Mouse (Mus musculus) cerebellum, adult 2 months (tissue): Measurements from ENCODE around the gene Insrr.

ENCODE experiments used
- CTCF ChIP-seq: fragments of 200-500 bp; IDR thresholded peaks from 2 replicates; pipeline ENCODE4 v1.5.1; 2011; ENCODE audit warnings: low read depth, mild to moderate bottlenecking, control low read depth, low read length, moderate library complexity, borderline replicate concordance; ENCODE audit not compliant: insufficient read depth
- POLR2A ChIP-seq: fragments of 200-500 bp; IDR thresholded peaks from 2 replicates; pipeline ENCODE4 v1.6.1; 2011; ENCODE audit warnings: low read length, control low read depth, borderline replicate concordance; ENCODE audit not compliant: insufficient read depth

DNA sequence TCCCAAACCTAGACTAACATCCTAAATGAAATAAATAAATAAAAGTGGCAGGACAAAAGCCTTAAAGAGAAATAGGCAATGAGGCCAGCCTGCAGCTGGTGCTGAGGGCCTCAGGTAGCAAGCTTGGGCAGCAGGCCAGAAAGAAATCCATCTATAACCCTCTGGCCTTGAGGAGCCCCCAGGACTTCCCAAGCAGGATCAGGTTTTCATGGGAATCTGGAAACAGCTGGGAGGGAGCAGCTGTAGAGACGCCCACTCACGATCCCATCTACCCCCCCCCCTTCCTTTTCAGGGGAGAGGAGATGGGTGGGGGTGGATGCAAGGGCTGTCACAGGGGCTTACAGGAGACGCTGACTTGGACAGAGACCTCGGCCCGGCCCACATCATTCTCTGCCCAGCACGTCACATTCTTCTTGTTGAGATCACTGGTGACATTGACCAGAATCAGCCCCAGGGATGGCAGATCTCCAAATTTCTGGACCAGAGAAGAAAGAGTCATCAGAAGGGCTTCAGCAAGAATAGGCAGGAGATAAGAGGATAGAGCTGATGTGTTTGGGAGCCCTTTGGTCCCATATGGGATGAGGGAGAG, 11.0 kb upstream of the Insrr start:
- TF ChIP-seq POLR2A: no peak
- TF ChIP-seq CTCF: no peak
